Mouse (Mus musculus) neural tube, embryonic 13.5 days (tissue): ENCODE data around the gene Frmpd3. TPM values are rescaled to one million over a fixed set of nuclear protein-coding genes. Genes with fewer than 3 reads are reported as not detected.
A peak's percentile ranks its signal among the peaks of the same experiment; 100 is the strongest.

ENCODE experiments used
- ATAC-seq: fragments of 200-750 bp; cut with Nextera tagmentation; 2 replicates; pipeline ENCODE4 v1.8.0; 2017; ENCODE audit warnings: low read depth, mild to moderate bottlenecking, moderate TSS enrichment, moderate library complexity
- H3K27ac ChIP-seq: fragments of 300-500 bp; sonication (generic); replicated peaks from 2 replicates; pipeline ENCODE4 v1.5.1; 2015; ENCODE audit warnings: moderate library complexity, mild to moderate bottlenecking, inconsistent platforms
- H3K27me3 ChIP-seq: fragments of 300-500 bp; sonication (generic); 2 replicates; pipeline ENCODE4 v1.6.1; 2015; ENCODE audit warnings: mild to moderate bottlenecking, inconsistent platforms
- H3K36me3 ChIP-seq: fragments of 300-500 bp; sonication (generic); 2 replicates; pipeline ENCODE4 v1.6.1; 2015; ENCODE audit warnings: mild to moderate bottlenecking, inconsistent platforms
- H3K4me1 ChIP-seq: fragments of 300-500 bp; sonication (generic); replicated peaks from 2 replicates; pipeline ENCODE4 v1.6.1; 2015; ENCODE audit warnings: inconsistent platforms
- H3K4me2 ChIP-seq: fragments of 300-500 bp; sonication (generic); 2 replicates; pipeline ENCODE4 v1.6.1; 2015; ENCODE audit warnings: inconsistent platforms, mild to moderate bottlenecking, moderate library complexity
- H3K4me3 ChIP-seq: fragments of 300-500 bp; sonication (generic); 2 replicates; pipeline ENCODE4 v1.5.1; 2015; ENCODE audit warnings: mild to moderate bottlenecking, inconsistent platforms
- H3K9ac ChIP-seq: fragments of 300-500 bp; sonication (generic); 2 replicates; pipeline ENCODE4 v1.6.1; 2015; ENCODE audit warnings: moderate library complexity, mild to moderate bottlenecking, inconsistent platforms
- H3K9me3 ChIP-seq: fragments of 300-500 bp; sonication (generic); 2 replicates; pipeline ENCODE4 v1.6.1; 2016; ENCODE audit warnings: inconsistent platforms
- WGBS: fragments of 180-500 bp; shearing (Covaris S2); methylation state at CpG from one replicate; pipeline ENCODE4 v1.1.7; 2015; 5-methylcytosine and 5-hydroxymethylcytosine counted together
- polyA plus RNA-seq: library from polyadenylated mRNA; unstranded; fragments of >200 nt; fragmentation: Nextera tagmentation; extraction: Ambion mirVana; gene quantifications from 2 replicates; pipeline ENCODE4 v1.2.1, GENCODE M21; 2015

Frmpd3 gene
- polyA plus RNA-seq, 1 experiment from 2014 or later, result 3.4 TPM

DNA sequence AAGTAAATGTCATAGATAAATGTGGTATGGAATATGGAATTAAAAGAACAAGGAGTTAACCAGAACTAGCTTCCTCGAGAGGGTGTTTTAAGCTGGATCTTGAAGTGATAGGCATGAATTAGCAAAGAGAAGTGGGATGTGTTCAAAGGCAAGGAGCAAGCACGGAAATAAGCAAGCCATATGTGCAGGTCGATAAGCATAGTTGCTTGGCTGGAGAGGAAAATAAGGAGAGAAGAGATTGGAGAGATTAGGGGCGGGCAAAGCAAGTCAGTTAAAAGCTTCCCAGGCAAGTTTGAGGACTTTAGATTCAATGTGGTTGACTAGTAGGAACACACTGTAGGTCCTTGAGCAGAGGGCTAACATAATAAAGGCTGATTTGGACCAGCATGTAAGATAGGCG is 65.5 kb downstream of the Frmpd3 start:
- Histone ChIP-seq H3K4me3 (no peak overlapping the region), H3K9me3 (no peaks in the 10 kb centered on the region), H3K27me3 (peaks cover 22% of the 10 kb centered on the region), H3K36me3 (no peaks in the 10 kb centered on the region), H3K9ac (no peak overlapping the region), H3K27ac (no peak overlapping the region), H3K4me2 (no peak overlapping the region), H3K4me1 (no peaks in the 10 kb centered on the region)
- no peak for ATAC-seq
- WGBS, result 82% methylated on average over 5 of the region's 5 CpGs

GRCm38 (mm10) chrX:140418467-140418866 is 76.4 kb downstream of the Frmpd3 start:
- Histone ChIP-seq H3K36me3 (no peaks in the 10 kb centered on the region), H3K4me2 (no peak overlapping the region)
- ATAC-seq, result no peak

GRCm38 (mm10) chrX:140427124-140427523 is 85.1 kb downstream of the Frmpd3 start:
- no peaks in the 10 kb centered on the region for H3K9me3 ChIP-seq
- no peak overlapping the region for H3K4me2 ChIP-seq
- H3K27ac ChIP-seq, result no peak overlapping the region
- H3K4me3 ChIP-seq, result no peak overlapping the region
- ATAC-seq, result no peak
- no peaks in the 10 kb centered on the region for H3K27me3 ChIP-seq
- H3K9ac ChIP-seq, result no peak overlapping the region
- H3K36me3 ChIP-seq, result 0 out of 2 replicates have a peak, but pooled peaks cover 5% of the 10 kb centered on the region
- WGBS, result 77% methylated on average over 4 of the region's 4 CpGs
- H3K4me1 ChIP-seq, result no peaks in the 10 kb centered on the region

More at GRCm38 (mm10) chrX:140418467-140418866, 76.4 kb downstream of the Frmpd3 start:
- WGBS, result 85% methylated on average over 4 of the region's 4 CpGs
- no peak overlapping the region for H3K27ac ChIP-seq
- H3K4me1 ChIP-seq, result no peaks in the 10 kb centered on the region
- peaks cover 18% of the 10 kb centered on the region; the same call in 1 of the 2 replicates for H3K27me3 ChIP-seq
- H3K9me3 ChIP-seq, result no peaks in the 10 kb centered on the region
- H3K9ac ChIP-seq, result no peak overlapping the region
- no peak overlapping the region for H3K4me3 ChIP-seq

DNA sequence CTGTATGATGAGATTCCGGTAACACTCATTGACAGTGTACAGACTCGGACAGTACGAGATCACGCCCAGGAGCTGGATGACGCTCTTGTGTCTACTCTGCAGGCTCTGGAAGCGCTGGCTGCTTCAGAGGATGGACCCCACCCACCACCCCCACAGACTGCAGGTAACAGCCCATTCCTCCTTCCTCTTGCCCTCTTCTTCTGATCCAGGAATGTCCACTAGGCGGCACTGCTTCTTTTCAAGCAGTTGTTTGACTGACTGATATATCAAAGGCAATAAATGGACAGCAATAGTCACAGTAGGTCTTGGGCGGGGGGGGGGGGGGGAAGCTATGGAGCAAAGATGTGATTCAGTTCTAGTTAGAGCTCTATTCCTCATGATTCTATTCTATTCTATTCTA is 86.2 kb downstream of the Frmpd3 start:
- Histone ChIP-seq H3K36me3 (0 out of 2 replicates have a peak, but pooled peaks cover 5% of the 10 kb centered on the region), H3K9ac (no peak overlapping the region), H3K4me2 (no peak overlapping the region), H3K9me3 (no peaks in the 10 kb centered on the region), H3K27me3 (peaks cover 2% of the 10 kb centered on the region; the same call in 1 of the 2 replicates), H3K4me3 (no peak overlapping the region), H3K4me1 (no peaks in the 10 kb centered on the region), H3K27ac (no peak overlapping the region)
- no peak for ATAC-seq
- WGBS, result 74% methylated on average over 7 of the region's 8 CpGs

DNA sequence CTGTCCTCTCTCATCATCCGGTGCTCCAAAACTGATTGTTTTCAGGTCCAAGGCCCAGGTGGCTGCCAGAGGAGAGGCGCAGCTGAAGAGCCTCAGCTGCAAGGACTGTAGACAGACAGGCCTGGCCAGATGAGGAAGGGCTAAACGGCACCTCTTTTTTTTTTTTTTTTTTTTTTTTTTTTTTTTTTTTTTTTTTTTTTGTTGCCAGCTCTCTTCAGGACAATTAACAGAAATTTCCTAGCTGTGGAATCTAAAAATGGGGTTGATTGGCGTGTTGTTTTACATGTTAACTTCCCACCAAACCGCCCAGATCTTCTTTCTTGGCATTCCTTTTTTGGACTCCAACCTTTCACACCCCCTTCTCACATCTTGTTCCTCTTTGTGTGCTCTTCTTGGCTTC is 87.9 kb downstream of the Frmpd3 start:
- Histone ChIP-seq H3K4me3 (no peak overlapping the region), H3K27ac (no peak overlapping the region), H3K4me2 (no peak overlapping the region), H3K9ac (no peak overlapping the region), H3K9me3 (no peaks in the 10 kb centered on the region), H3K27me3 (peaks cover 6% of the 10 kb centered on the region; the same call in 1 of the 2 replicates), H3K4me1 (no peaks in the 10 kb centered on the region), H3K36me3 (0 out of 2 replicates have a peak, but pooled peaks cover 5% of the 10 kb centered on the region)
- WGBS, result 74% methylated on average over 5 of the region's 5 CpGs
- ATAC-seq, result no peak

- H3K27ac ChIP-seq, result no peak overlapping the region
- no peaks in the 10 kb centered on the region for H3K9me3 ChIP-seq
- no peak overlapping the region for H3K4me3 ChIP-seq
- H3K27me3 ChIP-seq, result peaks cover 8% of the 10 kb centered on the region
- no peak overlapping the region for H3K9ac ChIP-seq
- WGBS, result 88% methylated on average over 12 of the region's 12 CpGs
- H3K36me3 ChIP-seq, result 0 out of 2 replicates have a peak, but pooled peaks cover 5% of the 10 kb centered on the region
- no peak overlapping the region for H3K4me2 ChIP-seq
- no peaks in the 10 kb centered on the region for H3K4me1 ChIP-seq
- no peak for ATAC-seq
Observed at GRCm38 (mm10) chrX:140430506-140430905, 88.4 kb downstream of the Frmpd3 start.

DNA sequence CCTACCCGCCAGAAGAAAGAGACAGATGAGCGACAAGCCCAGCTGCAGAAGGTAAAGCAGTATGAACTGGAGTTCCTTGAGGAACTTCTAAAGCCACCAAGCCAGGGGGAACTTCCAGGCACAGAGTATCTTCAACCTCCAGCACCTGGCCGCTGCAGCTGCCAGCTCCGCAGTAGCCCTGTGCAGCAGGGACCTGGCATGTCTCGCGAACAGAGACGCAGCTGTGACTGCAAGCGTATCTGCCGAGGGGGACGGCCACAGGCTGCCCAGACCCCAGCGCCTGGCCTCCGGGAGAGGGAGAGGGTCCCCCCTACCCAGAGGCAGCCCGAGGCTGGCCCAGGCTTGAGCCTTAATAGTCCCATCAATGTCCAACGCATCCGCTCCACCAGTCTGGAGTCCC is 89.9 kb downstream of the Frmpd3 start:
- no peak overlapping the region for H3K9ac ChIP-seq
- H3K27ac ChIP-seq, result no peak overlapping the region
- no peak for ATAC-seq
- H3K9me3 ChIP-seq, result no peaks in the 10 kb centered on the region
- WGBS, result 88% methylated on average over 15 of the region's 15 CpGs
- peaks cover 21% of the 10 kb centered on the region for H3K27me3 ChIP-seq
- no peak overlapping the region for H3K4me2 ChIP-seq
- no peak overlapping the region for H3K4me3 ChIP-seq
- H3K4me1 ChIP-seq, result no peaks in the 10 kb centered on the region
- H3K36me3 ChIP-seq, result 0 out of 2 replicates have a peak, but pooled peaks cover 5% of the 10 kb centered on the region

- WGBS, result 91% methylated on average over 11 of the region's 11 CpGs
- no peak overlapping the region for H3K4me2 ChIP-seq
- H3K9me3 ChIP-seq, result no peaks in the 10 kb centered on the region
- no peak for ATAC-seq
- H3K4me1 ChIP-seq, result no peaks in the 10 kb centered on the region
- peaks cover 25% of the 10 kb centered on the region for H3K27me3 ChIP-seq
- H3K9ac ChIP-seq, result no peak overlapping the region
- H3K4me3 ChIP-seq, result no peak overlapping the region
- 0 out of 2 replicates have a peak, but pooled peaks cover 5% of the 10 kb centered on the region for H3K36me3 ChIP-seq
- H3K27ac ChIP-seq, result no peak overlapping the region
Observed at GRCm38 (mm10) chrX:140432786-140433185, 90.7 kb downstream of the Frmpd3 start.

- Histone ChIP-seq H3K9me3 (no peaks in the 10 kb centered on the region), H3K4me1 (no peaks in the 10 kb centered on the region), H3K36me3 (no peaks in the 10 kb centered on the region), H3K9ac (no peak overlapping the region), H3K4me2 (no peak overlapping the region), H3K27ac (no peak overlapping the region), H3K27me3 (peaks cover 44% of the 10 kb centered on the region), H3K4me3 (no peak overlapping the region)
- no peak for ATAC-seq
Observed at GRCm38 (mm10) chrX:140437906-140438305, 95.8 kb downstream of the Frmpd3 start.

DNA sequence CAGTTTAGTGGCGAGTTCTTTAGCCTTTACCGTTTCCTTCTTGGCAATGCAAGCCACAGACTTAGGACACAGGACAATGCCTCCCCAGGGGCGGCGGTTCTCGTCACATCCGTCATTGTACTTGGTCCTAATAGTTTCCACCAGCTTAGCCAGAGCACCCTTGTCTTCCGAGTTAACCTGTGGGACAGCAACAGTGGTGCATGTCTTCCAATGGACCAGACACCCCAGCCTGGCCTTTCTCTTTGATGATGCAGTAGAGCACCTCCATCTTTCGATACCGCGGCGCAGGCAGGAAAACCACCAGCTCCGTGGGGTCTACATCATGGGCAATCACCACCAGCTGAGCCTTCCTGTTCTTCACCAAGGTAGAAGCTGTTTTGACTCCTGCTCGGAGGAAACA is 103.5 kb downstream of the Frmpd3 start:
- H3K4me2 ChIP-seq, result no peak overlapping the region

DNA sequence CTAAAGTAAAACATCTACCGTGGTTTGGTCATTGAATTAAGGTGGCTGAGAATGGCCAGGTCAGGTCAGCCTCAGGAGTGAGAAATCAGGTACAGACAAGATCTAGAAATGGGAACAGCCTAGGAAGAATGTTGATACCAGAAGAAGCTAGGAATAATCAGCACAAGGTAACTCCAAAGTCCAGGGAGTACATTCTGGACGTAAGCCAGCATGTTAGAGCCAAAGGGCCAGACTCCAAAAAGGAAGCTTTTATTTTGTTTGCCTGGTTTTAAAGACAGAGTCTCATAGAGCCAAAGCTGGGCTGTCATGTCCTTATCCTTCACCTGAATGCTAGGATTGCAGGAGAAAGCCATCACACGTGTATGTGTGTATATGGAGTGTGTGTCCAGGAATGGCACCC is 108.0 kb downstream of the Frmpd3 start:
- H3K9ac ChIP-seq, result no peak overlapping the region
- no peaks in the 10 kb centered on the region for H3K4me1 ChIP-seq
- no peak overlapping the region for H3K4me3 ChIP-seq
- WGBS, result 78% methylated on average over 3 of the region's 3 CpGs
- H3K4me2 ChIP-seq, result no peak overlapping the region
- no peaks in the 10 kb centered on the region for H3K9me3 ChIP-seq
- no peaks in the 10 kb centered on the region for H3K36me3 ChIP-seq
- H3K27ac ChIP-seq, result no peak overlapping the region
- H3K27me3 ChIP-seq, result peaks cover 36% of the 10 kb centered on the region
- no peak for ATAC-seq

More for the DNA sequence above, 103.5 kb downstream of the Frmpd3 start:
- Histone ChIP-seq H3K4me1 (no peaks in the 10 kb centered on the region), H3K36me3 (no peaks in the 10 kb centered on the region), H3K27me3 (peaks cover 36% of the 10 kb centered on the region), H3K4me3 (no peak overlapping the region), H3K9me3 (no peaks in the 10 kb centered on the region), H3K27ac (no peak overlapping the region), H3K9ac (no peak overlapping the region)
- WGBS, result 81% methylated on average over 13 of the region's 13 CpGs
- no peak for ATAC-seq

GRCm38 (mm10) chrX:140456279-140456731 is 114.2 kb downstream of the Frmpd3 start, which contains the start of gene Prps1:
Prps1 (plus strand) TSS chrX:140456613.
- peak within 1 kb of the TSS; percentile 73 for H3K9ac ChIP-seq
- H3K4me3 ChIP-seq, result peak within 1 kb of the TSS; percentile 58
- H3K36me3 ChIP-seq, result no peaks in the 10 kb centered on the region
- ATAC-seq, result peak; percentile 96
- H3K27me3 ChIP-seq, result peaks cover 20% of the 10 kb centered on the region
- WGBS, result 25% methylated on average over 26 of the region's 26 CpGs
- peak within 1 kb of the TSS; percentile 58 for H3K4me2 ChIP-seq
- H3K4me1 ChIP-seq, result no peaks in the 10 kb centered on the region; the same call in 1 of the 2 replicates
- H3K27ac ChIP-seq, result peak within 1 kb of the TSS; percentile 49; the same call in 1 of the 2 replicates
- no peaks in the 10 kb centered on the region for H3K9me3 ChIP-seq
